Mouse (Mus musculus): ENCODE data around the gene Rasal1.

The Rasal1 gene

DNA sequence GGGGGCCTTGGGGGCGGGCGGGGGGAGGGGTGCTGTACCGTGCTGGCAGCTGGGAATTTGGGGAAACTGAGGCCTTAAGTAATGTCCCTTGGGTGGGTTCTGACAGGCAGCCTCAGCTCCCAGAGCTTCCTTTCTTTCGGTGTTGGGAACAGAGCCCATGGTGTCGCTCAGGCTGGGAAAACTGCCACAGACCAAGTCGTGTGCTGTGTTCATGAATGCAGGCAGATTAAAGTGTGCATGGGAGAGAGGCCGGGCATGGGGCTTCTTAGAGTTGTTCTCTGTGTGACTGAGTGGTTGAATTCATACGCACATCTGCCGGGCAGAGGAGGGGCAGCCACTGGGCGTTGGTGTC, 26.8 kb upstream of the Rasal1 start:
- no peak for DNase-seq (ENCODE audit: low read depth, low spot score)

DNA sequence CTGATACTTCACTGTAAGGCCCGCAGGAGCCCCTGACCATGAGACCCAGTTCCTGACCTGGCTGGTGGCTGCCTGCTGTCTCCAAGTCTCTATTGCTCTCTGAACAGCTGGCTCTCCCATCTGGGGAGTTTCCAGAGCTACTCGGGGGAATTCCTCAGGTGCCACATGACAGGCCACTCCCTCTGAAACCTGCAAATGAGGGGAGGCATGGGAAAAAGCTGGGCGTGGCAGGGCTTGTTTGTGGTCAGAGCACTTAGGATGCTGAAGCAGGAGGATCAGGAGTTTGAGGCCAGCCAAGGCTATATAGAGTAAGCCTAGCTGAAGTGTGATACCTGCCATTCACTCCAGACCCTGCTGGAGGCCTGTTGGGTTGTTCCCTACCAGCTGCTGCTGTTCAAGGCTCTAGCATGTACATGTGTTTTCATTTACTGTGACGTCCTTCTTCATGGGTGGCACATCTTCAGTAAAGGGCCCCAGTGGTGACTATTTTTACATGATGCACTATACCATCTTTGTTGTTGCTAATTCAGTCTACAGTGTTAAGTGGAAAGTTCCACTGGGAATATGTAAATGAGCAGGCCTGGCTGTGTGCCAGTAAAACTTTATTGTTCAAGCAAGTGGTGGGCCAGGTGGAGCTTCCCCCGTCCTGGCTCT, 26.3 kb upstream of the Rasal1 start:
- no peak for DNase-seq (ENCODE audit: low read depth, low spot score)

DNA sequence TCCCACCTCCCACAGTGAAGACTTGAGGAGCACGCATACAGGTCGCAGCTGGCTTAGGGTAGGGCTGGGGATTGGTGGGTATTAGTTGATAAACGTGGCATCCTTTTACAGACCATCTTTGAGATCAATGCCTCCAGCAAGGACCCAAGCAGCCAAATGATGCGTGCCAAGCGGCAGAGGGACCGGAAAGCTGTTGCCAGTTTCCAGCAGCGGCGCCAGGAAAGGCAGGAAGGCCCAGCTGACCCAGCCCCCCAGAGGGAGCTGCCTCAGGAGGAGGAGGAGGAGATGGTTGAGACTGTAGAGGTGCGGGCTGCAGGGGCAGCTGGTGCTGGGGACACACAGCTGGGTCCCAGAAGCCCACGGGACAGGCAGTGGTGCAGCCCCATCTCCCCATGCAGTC, 24.2 kb upstream of the Rasal1 start:
- DNase-seq (ENCODE audit: low read depth, low spot score) = no peak

DNA sequence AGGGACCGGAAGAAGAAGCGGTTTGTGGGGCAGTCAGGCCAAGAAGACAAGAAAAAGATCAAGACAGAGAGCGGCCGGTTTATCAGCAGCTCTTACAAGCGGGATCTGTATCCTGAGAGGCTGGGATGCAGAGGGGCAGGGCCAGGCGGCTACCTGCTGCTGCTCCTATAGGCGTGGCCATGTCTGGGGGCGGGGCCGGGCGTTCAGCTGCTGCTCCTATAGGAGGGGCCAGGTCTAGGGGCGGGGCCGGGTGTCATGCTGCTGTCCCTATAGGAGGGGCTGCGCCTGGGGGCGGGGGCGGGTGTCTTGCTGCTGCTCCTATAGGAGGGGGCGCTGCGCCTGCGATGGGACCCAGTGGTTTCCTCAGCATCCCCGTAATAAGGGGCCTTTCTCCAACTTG, 22.2 kb upstream of the Rasal1 start:
- no peak for DNase-seq (ENCODE audit: low read depth, low spot score)

GRCm38 (mm10) chr5:120627515-120628300, 20.9 kb upstream of the Rasal1 start:
- no peak for DNase-seq (ENCODE audit: low read depth, low spot score)

GRCm38 (mm10) chr5:120628624-120629023, 20.0 kb upstream of the Rasal1 start:
- DNase-seq (ENCODE audit: low read depth, low spot score) = no peak

DNA sequence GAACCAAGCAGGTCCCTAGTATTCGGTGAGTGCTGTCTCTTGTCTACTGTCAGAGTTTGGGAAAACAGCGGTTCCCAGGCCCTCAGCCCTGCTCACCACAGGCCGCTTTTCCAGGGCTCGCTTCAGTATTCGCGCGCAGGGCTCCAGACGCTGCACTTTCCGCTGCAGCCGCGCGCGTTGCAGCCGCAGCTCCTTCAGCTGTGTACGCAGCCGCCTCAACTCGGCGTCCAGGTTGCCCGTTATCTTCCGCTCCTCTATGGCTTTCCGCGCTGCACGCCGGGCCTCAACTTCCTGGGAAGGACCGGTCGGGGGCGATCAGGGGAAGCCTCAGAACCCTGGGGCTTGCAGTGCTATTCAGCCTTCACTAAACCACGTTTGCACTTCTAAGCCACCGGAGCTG, 17.5 kb upstream of the Rasal1 start:
- no peak for DNase-seq (ENCODE audit: low read depth, low spot score)

DNA sequence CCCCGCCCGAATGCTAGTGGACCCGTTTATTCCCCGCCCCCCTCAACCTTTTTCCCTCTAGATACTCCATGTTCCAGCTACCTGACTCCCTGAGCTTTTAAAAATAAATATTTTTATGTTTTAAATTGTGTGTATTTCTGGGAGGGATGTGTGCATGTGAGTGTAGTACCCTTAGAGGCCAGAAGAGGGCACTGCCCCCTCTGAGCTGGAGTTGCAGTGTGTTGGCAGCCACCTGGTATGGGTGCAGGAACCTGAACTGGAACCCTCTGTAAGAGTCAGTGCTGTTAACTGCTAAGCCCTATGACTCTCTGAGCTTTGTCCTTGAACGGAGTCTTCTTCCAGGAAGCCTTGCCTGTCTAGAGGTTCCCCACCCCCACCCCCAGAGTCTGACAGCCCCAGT, 16.7 kb upstream of the Rasal1 start:
- DNase-seq (ENCODE audit: low read depth, low spot score) = no peak

- DNase-seq (ENCODE audit: low read depth, low spot score) = no peak
Observed at GRCm38 (mm10) chr5:120634131-120634530, 14.5 kb upstream of the Rasal1 start, which contains the start of gene Cfap73. Gene Cfap73, minus strand, starts transcription at chr5:120634235.

DNA sequence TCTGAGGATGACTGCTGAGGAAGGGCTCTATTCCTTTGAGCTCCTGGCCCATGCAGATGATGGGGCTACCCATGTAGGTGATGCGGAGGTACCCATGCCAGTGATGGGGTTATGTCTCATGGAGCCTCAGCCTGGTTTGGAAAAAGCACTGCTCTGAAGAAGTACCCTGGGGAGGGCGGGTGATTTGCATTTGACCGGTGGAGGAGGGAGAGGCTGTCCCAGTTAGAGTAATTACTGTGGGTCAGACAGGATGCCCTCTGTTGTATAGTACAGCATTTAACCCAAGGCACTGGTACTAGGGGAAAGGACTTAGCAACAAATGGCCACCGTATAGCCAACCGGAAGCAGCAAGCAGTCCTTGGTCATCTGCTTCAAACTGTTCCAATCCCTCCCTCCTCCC, 13.8 kb upstream of the Rasal1 start:
- DNase-seq (ENCODE audit: low read depth, low spot score) = no peak

DNA sequence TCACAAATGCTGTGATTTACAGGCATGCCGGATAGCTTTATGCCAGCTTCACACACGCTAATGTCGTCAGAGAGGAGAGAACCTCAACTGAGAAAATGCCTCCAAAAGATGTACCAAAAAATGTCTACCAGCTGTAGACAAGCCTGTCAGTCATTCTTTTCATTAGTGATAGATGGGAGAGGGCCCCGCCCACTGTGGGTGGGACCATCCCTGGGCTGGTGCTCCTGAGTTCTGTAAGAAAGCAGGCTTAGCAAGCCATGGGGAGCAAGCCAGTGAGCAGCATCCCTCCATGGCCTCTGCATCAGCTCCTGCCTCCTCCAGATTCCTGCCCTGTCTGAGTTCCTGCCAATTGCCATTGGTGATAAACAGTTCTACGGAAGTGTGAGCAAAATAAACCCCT, 13.0 kb upstream of the Rasal1 start:
- DNase-seq (ENCODE audit: low read depth, low spot score) = no peak

GRCm38 (mm10) chr5:120640094-120640493, 8.5 kb upstream of the Rasal1 start:
- no peak for DNase-seq (ENCODE audit: low read depth, low spot score)

DNA sequence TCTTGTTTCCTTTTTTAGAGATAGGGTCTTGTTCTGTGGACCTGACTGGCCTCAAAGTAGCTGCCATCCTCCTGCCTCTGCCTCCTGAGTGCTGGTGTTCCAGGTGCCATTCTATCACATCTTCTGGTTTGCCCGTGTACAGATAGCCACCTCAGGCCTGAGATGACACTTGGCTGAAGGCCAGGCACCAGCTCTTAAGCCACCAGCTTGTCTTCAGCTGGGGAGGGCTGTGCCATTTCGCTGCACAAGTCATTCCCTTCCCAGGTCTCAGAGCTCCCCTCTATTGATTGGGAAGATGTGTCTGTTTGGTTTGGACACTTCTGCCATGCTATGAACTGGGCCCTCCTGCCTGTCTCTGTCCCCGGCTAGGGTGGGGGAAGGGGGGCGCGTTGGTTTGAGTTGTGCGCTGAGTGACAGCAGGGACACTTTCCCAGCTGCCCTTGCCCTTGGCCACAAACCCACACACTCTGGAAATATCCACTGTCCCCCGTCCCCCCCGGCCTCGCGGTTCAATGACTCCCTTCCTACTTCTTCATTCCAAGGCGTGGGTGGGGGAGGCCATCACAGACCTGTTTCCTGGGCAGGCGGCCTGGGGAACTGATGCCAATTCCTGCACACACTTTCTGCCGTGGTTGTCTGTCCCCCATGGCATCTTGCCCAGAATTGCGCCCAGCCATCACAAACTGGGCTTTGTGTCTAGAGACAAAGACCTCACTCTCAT, 5.1 kb upstream of the Rasal1 start:
- no peak for DNase-seq (ENCODE audit: low read depth, low spot score)

DNA sequence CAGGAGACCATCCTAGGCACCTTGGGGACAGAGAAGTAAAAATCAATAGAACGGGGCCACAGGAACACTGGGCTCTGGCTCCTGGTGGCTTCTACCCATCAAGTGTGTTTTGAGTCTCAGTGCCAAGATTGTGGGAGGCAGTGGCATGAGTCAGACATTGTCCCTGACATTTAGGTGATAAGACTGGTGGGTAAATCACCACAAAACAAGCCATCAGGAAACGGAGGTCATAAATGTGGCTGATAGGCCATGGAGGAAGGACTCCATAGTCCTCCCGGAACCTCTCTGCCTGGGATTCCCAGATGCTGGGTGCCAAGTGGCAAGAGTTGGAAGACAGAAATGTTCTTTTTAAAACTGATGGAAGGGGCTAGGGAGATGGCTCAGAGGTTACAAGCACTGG, 4.4 kb upstream of the Rasal1 start:
- no peak for DNase-seq (ENCODE audit: low read depth, low spot score)

GRCm38 (mm10) chr5:120645851-120646250, 2.8 kb upstream of the Rasal1 start:
- no peak for DNase-seq (ENCODE audit: low read depth, low spot score)

- DNase-seq (ENCODE audit: low read depth, low spot score) = no peak
Observed at GRCm38 (mm10) chr5:120647361-120647760, 1.3 kb upstream of the Rasal1 start.

DNA sequence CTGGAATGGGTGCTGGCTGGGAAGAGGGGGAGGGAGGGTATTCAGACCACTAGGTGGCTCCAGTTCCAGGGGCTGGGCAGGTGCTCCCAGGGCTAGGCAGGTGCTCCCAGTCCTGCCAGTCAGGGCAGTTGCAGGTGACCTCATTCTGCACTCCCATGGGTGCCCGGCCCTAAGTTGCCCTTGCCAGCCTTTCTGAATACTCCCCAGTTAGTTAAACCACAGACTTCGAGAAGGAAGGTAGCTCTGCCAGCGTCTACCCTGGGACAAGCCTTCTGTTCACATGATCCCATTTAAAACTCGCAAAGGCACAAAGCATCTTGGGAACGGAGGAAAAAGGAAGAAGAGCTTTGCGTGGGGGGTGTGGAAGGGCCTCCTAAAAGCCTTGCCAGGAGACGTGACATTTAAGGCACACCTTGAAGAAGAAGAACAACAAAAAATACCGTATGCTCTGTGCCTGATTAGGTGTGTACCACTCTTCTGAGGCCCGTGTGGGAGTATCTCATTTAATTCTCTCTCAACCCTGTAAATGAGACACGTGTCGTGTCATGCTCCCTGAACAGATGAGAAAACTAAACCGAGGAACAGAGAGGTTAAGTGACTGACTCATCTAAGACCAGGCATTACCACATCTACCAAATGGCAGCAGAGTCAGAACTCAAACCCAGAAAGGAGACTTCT, 659 bp upstream of the Rasal1 start:
- DNase-seq (ENCODE audit: low read depth, low spot score) = no peak

DNA sequence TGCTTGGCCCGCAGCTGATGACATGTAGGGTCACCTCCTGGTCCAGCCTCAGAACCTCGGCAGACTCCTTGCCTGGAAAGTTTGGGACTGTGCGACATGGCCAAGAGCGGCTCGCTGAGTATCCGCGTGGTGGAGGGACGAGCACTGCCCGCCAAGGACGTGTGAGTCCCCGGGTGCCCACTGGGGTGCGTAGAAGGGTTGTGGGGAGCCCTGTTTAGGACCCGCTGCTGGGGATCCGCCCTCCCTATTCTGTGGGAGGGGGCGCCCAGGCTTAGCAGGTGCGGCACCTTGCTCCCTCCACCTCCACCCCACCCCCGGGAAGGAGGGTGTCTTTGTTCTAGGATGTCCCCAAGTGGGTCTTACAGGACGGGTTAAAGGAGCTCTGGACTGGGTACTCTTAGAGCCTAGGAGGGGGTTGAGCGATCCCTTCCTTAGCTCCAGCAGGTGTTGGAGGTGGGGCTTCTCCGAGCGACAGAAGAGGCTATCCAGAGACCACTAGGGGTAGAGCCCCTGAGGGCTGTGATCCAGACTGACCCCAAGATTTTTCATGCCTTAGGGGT, 842 bp downstream of the Rasal1 start:
- no peak for DNase-seq (ENCODE audit: low read depth, low spot score)

GRCm38 (mm10) chr5:120649938-120650337, 1.3 kb downstream of the Rasal1 start:
- no peak for DNase-seq (ENCODE audit: low read depth, low spot score)

- DNase-seq (ENCODE audit: low read depth, low spot score) = no peak
Observed at GRCm38 (mm10) chr5:120651230-120651629, 2.6 kb downstream of the Rasal1 start.

GRCm38 (mm10) chr5:120652915-120653701, 4.5 kb downstream of the Rasal1 start:
- DNase-seq (ENCODE audit: low read depth, low spot score) = no peak
